Mouse (Mus musculus): ENCODE measurements around the gene Slc7a6.

The Slc7a6 gene

GRCm38 (mm10) chr8:106137906-106138477 is 30.7 kb upstream of the Slc7a6 start:
- in situ Hi-C loops (cut with MboI; ENCODE audit: unreplicated experiment in 2 of 2) = loop anchor here (5.0 to 25.0 kb wide), 4 partner anchors 59 to 524 kb away; no protein-coding TSS in a partner anchor

- in situ Hi-C loops (cut with MboI; ENCODE audit: unreplicated experiment in 2 of 2) = loop anchor here (5.0 to 25.0 kb wide), 4 partner anchors 59 to 524 kb away; no protein-coding TSS in a partner anchor
Measured at GRCm38 (mm10) chr8:106138616-106139015, 30.0 kb upstream of the Slc7a6 start.

- in situ Hi-C loops (cut with MboI; ENCODE audit: unreplicated experiment in 2 of 2) = loop anchor here (5.0 to 25.0 kb wide), 4 partner anchors 57 to 522 kb away; no protein-coding TSS in a partner anchor
Measured at GRCm38 (mm10) chr8:106140191-106140590, 28.5 kb upstream of the Slc7a6 start.

GRCm38 (mm10) chr8:106140769-106141168 is 27.9 kb upstream of the Slc7a6 start:
- in situ Hi-C loops (cut with MboI; ENCODE audit: unreplicated experiment in 2 of 2) = loop anchor here (5.0 to 25.0 kb wide), 4 partner anchors 57 to 522 kb away; no protein-coding TSS in a partner anchor

GRCm38 (mm10) chr8:106145331-106145730 is 23.3 kb upstream of the Slc7a6 start:
- in situ Hi-C loops (cut with MboI; ENCODE audit: unreplicated experiment in 2 of 2) = loop anchor here (25.0 kb wide), 2 partner anchors 392 to 517 kb away; no protein-coding TSS in a partner anchor

- in situ Hi-C loops (cut with MboI; ENCODE audit: unreplicated experiment in 2 of 2) = loop anchor here (25.0 kb wide), 2 partner anchors 391 to 516 kb away; no protein-coding TSS in a partner anchor
Measured at GRCm38 (mm10) chr8:106146014-106146413, 22.6 kb upstream of the Slc7a6 start.

GRCm38 (mm10) chr8:106147868-106148565 is 20.6 kb upstream of the Slc7a6 start:
- in situ Hi-C loops (cut with MboI; ENCODE audit: unreplicated experiment in 2 of 2) = loop anchor here (25.0 kb wide), 2 partner anchors 389 to 514 kb away; no protein-coding TSS in a partner anchor

GRCm38 (mm10) chr8:106149025-106149424 is 19.6 kb upstream of the Slc7a6 start:
- in situ Hi-C loops (cut with MboI; ENCODE audit: unreplicated experiment in 2 of 2) = loop anchor here (25.0 kb wide), 2 partner anchors 388 to 513 kb away; no protein-coding TSS in a partner anchor

- in situ Hi-C loops (cut with MboI; ENCODE audit: unreplicated experiment in 2 of 2) = loop anchor here (10.0 to 25.0 kb wide), 4 partner anchors 387 to 813 kb away; partner anchors contain the start of genes Fhod1 (in 1 of the 2), Lrrc29 (in 1 of the 2), Slc9a5 (in 1 of the 2) and Tmem208 (in 1 of the 2)
Measured at GRCm38 (mm10) chr8:106149801-106150652, 18.6 kb upstream of the Slc7a6 start, which contains the start of gene Pla2g15. Gene Pla2g15 (plus strand): TSS chr8:106150399.

- in situ Hi-C loops (cut with MboI; ENCODE audit: unreplicated experiment in 2 of 2) = loop anchor here in 1 of 2 experiments (10.0 to 25.0 kb wide), 2 partner anchors 494 to 813 kb away; partner anchors contain the start of genes Fhod1, Lrrc29, Slc9a5 and Tmem208
Measured at GRCm38 (mm10) chr8:106150653-106151000, 18.0 kb upstream of the Slc7a6 start.

GRCm38 (mm10) chr8:106151041-106151440 is 17.6 kb upstream of the Slc7a6 start:
- in situ Hi-C loops (cut with MboI; ENCODE audit: unreplicated experiment in 2 of 2) = loop anchor here in 1 of 2 experiments (10.0 to 25.0 kb wide), 2 partner anchors 494 to 814 kb away; partner anchors contain the start of genes Fhod1, Lrrc29, Slc9a5 and Tmem208

- in situ Hi-C loops (cut with MboI; ENCODE audit: unreplicated experiment in 2 of 2) = loop anchor here in 1 of 2 experiments (10.0 to 25.0 kb wide), 2 partner anchors 492 to 816 kb away; partner anchors contain the start of genes Fhod1, Lrrc29, Slc9a5 and Tmem208
Measured at GRCm38 (mm10) chr8:106152876-106153275, 15.8 kb upstream of the Slc7a6 start.

- in situ Hi-C loops (cut with MboI; ENCODE audit: unreplicated experiment in 2 of 2) = loop anchor here in 1 of 2 experiments (10.0 to 25.0 kb wide), 2 partner anchors 487 to 820 kb away; partner anchors contain the start of genes Fhod1, Lrrc29, Slc9a5 and Tmem208
Measured at GRCm38 (mm10) chr8:106157419-106157818, 11.2 kb upstream of the Slc7a6 start.

- in situ Hi-C loops (cut with MboI; ENCODE audit: unreplicated experiment in 2 of 2) = loop anchor here in 1 of 2 experiments (10.0 to 25.0 kb wide), 2 partner anchors 486 to 821 kb away; partner anchors contain the start of genes Fhod1, Lrrc29, Slc9a5 and Tmem208
Measured at GRCm38 (mm10) chr8:106158381-106158780, 10.3 kb upstream of the Slc7a6 start.

- in situ Hi-C loops (cut with MboI; ENCODE audit: unreplicated experiment in 2 of 2) = loop anchor here in 1 of 2 experiments (10.0 to 25.0 kb wide), 2 partner anchors 485 to 823 kb away; partner anchors contain the start of genes Fhod1, Lrrc29, Slc9a5 and Tmem208
Measured at GRCm38 (mm10) chr8:106159876-106160275, 8.8 kb upstream of the Slc7a6 start.

GRCm38 (mm10) chr8:106163251-106163650 is 5.4 kb upstream of the Slc7a6 start:
- in situ Hi-C loops (cut with MboI; ENCODE audit: unreplicated experiment in 2 of 2) = loop anchor here in 1 of 2 experiments (25.0 kb wide), 1 partner anchor 826 kb away; the partner anchor contains the start of genes Fhod1, Lrrc29, Slc9a5 and Tmem208

- in situ Hi-C loops (cut with MboI; ENCODE audit: unreplicated experiment in 2 of 2) = loop anchor here in 1 of 2 experiments (25.0 kb wide), 1 partner anchor 828 kb away; the partner anchor contains the start of genes Fhod1, Lrrc29, Slc9a5 and Tmem208
Measured at GRCm38 (mm10) chr8:106165460-106165859, 3.2 kb upstream of the Slc7a6 start.

GRCm38 (mm10) chr8:106169017-106169933 is 618 bp downstream of the Slc7a6 start:
- in situ Hi-C loops (cut with MboI; ENCODE audit: unreplicated experiment in 2 of 2) = loop anchor here in 1 of 2 experiments (25.0 kb wide), 1 partner anchor 832 kb away; the partner anchor contains the start of genes Fhod1, Lrrc29, Slc9a5 and Tmem208
